Mouse (Mus musculus) intestine, embryonic 14.5 days (tissue): ENCODE data around the gene Gnb2. TPM values are rescaled to one million over a fixed set of nuclear protein-coding genes. Genes with fewer than 3 reads are reported as not detected.
A peak's percentile ranks its signal among the peaks of the same experiment; 100 is the strongest.

Source experiments
- ATAC-seq: fragments of 200-750 bp; cut with Nextera tagmentation; replicated peaks from 2 replicates; pipeline ENCODE4 v1.8.0; 2017; ENCODE audit warnings: low read depth, moderate number of reproducible peaks, moderate TSS enrichment, moderate library complexity; ENCODE audit not compliant: low FRiP score, low TSS enrichment
- DNase-seq: peaks from one replicate; pipeline ENCODE4 v3.0.0-alpha.2; 2018; ENCODE audit warnings: low spot score
- H3K27ac ChIP-seq: fragments of 300-500 bp; sonication (generic); 2 replicates; pipeline ENCODE4 v1.5.1; 2014; ENCODE audit warnings: low read depth, mild to moderate bottlenecking, control low read depth
- H3K27me3 ChIP-seq: fragments of 300-500 bp; sonication (generic); replicated peaks from 2 replicates; pipeline ENCODE4 v1.6.1; 2014; ENCODE audit warnings: low read length, control low read depth; ENCODE audit not compliant: control insufficient read depth, insufficient read depth
- H3K36me3 ChIP-seq: fragments of 300-500 bp; sonication (generic); 2 replicates; pipeline ENCODE4 v1.6.1; 2014; ENCODE audit warnings: low read length, control low read depth; ENCODE audit not compliant: control insufficient read depth, insufficient read depth
- H3K4me1 ChIP-seq: fragments of 300-500 bp; sonication (generic); replicated peaks from 2 replicates; pipeline ENCODE4 v1.6.1; 2014; ENCODE audit warnings: low read length, control low read depth, mixed read lengths; ENCODE audit not compliant: control insufficient read depth, insufficient read depth
- H3K4me2 ChIP-seq: fragments of 300-500 bp; sonication (generic); 2 replicates; pipeline ENCODE4 v1.6.1; 2014; ENCODE audit warnings: low read length
- H3K4me3 ChIP-seq: fragments of 300-500 bp; sonication (generic); 2 replicates; pipeline ENCODE4 v1.5.1; 2014; ENCODE audit warnings: low read depth, low read length, control low read depth, mixed read lengths
- H3K9ac ChIP-seq: fragments of 300-500 bp; sonication (generic); 2 replicates; pipeline ENCODE4 v1.6.1; 2014; ENCODE audit warnings: mild to moderate bottlenecking, low read length
- H3K9me3 ChIP-seq: fragments of 300-500 bp; sonication (generic); 2 replicates; pipeline ENCODE4 v1.6.1; 2016; ENCODE audit warnings: low read length, control low read depth; ENCODE audit not compliant: control insufficient read depth
- WGBS: fragments of 180-500 bp; shearing (Covaris S2); extraction: QIAGEN DNeasy Blood & Tissue Kit; methylation state at CpG from one replicate; pipeline ENCODE4 v1.1.7; 2014; 5-methylcytosine and 5-hydroxymethylcytosine counted together
- polyA plus RNA-seq: library from polyadenylated mRNA; unstranded; fragments of >200 nt; fragmentation: Nextera tagmentation; extraction: Ambion mirVana; gene quantifications from 2 replicates; pipeline ENCODE4 v1.2.1, GENCODE M21; 2014

The Gnb2 gene
- polyA plus RNA-seq, 1 experiment from 2014 or later: 430 TPM

GRCm38 (mm10) chr5:137519691-137520550 lies 13.4 kb downstream of the Gnb2 start:
- no peak for DNase-seq
- no peak for ATAC-seq
- WGBS: 89% methylated on average over 27 of the region's 27 CpGs

DNA sequence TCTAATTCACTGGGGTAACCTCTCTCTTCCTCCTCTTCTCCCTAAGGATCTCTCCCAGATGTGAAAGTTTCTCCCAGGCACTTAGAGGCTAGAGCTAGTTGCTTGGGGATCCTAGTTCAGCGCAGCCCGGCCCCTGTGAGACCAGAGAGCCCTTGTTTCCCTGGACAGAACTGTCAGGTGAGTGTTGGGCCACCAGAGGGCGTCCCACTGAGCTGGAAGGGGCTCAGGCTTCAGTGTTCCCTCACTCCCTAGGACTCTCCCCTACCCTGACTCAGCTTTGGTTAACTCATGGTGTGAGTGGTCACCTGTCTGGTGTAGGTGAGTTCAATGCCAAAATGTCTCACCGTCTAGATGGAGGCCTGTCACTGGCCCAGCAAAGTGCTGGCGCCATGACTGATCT lies 14.9 kb downstream of the Gnb2 start, which contains the start of gene Gigyf1:
TSS of gene Gigyf1 (plus strand) at position 113 of the 400 bp plus-strand sequence.
- WGBS: 75% methylated on average over 5 of the region's 5 CpGs
- Histone ChIP-seq H3K27ac (no peak within 1 kb of the TSS), H3K9me3 (no peaks in the 10 kb centered on the region), H3K4me3 (no peak within 1 kb of the TSS), H3K27me3 (no peaks in the 10 kb centered on the region), H3K4me1 (no peaks in the 10 kb centered on the region; the same call in 1 of the 2 replicates), H3K36me3 (peaks cover 62% of the 10 kb centered on the region), H3K4me2 (no peak within 1 kb of the TSS), H3K9ac (no peak within 1 kb of the TSS)
- DNase-seq: no peak
- no peak for ATAC-seq

More at GRCm38 (mm10) chr5:137519691-137520550, 13.4 kb downstream of the Gnb2 start:
- H3K27ac ChIP-seq: no peak overlapping the region
- H3K9ac ChIP-seq: no peak overlapping the region
- no peaks in the 10 kb centered on the region for H3K27me3 ChIP-seq
- no peaks in the 10 kb centered on the region for H3K4me1 ChIP-seq
- H3K36me3 ChIP-seq: peaks cover 77% of the 10 kb centered on the region
- H3K4me2 ChIP-seq: no peak overlapping the region
- H3K9me3 ChIP-seq: no peaks in the 10 kb centered on the region
- no peak overlapping the region for H3K4me3 ChIP-seq

DNA sequence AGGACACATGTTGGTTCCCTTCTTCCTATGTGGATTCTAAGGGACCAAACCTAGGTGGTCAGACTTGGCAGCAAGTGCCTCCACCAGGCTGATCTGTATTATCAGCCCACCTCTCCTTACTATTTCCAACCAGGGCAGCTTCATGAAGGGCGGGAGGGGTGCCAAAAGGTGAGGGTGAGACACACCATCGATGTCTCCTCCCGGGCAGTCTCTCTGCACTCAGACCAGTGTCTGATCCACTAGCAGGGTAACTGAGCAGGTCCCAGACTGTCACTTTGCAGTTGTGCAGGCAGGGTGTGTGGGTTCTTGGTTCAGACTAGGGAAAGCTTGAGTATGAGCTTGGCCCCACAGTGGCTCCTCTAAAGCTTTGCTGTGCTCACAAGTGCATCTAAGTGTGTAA lies 18.5 kb downstream of the Gnb2 start:
- ATAC-seq (no peak), DNase-seq (no peak)
- Histone ChIP-seq H3K9ac (no peak overlapping the region), H3K9me3 (no peaks in the 10 kb centered on the region), H3K4me3 (no peak overlapping the region), H3K27me3 (no peaks in the 10 kb centered on the region), H3K4me2 (no peak overlapping the region), H3K27ac (no peak overlapping the region), H3K36me3 (peaks cover 26% of the 10 kb centered on the region), H3K4me1 (peaks cover 20% of the 10 kb centered on the region)
- WGBS: 94% methylated on average over 3 of the region's 3 CpGs

DNA sequence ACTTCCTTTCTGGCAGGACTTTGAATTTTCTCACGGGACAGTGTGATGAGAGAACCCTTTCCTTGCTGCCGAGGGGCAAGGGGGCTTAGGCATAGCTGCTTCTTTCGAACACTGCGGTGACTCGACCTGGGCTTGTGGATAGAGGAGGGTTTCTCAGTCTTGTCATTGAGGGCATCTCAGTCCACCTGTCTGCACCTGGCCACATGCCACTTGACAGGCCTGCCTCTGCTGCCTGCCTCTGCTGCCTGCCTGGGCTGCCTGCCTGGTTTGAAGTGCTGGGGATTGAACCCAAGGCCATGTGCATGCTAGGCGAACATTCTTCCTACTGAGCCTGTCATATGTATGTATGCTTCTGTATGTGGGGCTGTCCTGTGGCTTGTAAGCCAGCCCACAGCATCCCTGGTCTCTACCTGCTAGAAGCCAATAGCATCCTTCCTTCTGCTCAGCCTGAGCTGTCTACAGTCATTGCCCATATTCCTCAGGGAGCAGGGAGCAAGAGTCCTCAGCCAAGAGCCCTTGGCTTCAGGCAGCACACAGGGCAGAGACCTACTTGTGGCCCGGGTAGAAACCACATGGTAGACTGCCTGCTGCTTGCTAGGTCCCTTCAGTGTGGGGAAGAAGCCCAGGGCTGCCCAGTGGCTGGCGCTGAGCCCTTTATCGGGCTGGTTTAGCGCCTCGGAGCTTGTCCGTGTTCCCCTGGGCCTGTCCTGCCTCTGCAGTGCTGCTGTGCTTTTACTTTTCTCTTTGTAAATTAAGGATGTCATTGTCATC lies 19.2 kb downstream of the Gnb2 start:
- WGBS: 84% methylated on average over 12 of the region's 12 CpGs

DNA sequence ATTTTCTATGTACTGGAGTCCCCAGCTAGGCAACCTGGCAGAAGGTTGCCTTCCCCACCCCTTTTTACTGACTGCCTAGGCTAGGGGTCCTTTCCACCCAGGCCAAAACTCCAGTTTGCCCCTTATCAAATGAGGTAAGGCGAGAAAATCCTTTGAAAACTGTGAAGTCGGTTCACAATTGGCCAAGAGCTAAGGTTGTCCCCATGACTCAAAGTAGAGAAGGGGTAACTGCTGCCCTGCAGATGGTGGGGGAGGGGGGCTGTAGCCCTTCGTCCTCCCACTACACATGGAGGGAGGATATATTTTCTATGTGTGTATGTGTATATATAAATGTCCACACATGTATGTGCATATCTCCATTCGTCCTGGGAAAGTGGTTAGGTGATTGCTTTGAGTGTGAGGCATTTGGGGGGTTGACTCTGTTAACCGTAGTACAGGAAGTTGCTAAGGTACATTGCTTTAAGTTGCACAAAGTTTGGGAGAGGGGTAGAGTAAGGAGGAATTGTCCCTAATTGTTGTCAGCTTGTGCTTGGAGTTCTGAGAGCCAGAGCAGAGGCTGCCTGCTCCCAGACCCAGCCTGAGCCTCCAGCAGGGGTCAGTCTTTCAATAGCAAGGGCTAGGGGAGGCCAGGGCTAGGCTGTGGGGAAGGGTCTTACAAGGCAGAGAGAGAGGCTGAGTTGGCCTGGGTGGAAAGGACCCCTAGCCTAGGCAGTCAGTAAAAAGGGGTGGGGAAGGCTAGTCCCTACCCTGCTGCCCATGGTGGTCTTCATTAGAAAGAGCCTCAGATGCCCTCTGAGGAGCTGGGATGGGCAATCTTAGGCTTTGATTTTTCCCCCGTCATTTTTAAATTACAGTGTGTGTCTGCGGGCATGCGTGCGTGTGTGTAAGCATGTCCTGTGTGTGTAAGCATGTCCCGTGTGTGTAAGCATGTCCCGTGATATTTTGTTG lies 20.2 kb downstream of the Gnb2 start:
- ATAC-seq: no peak
- H3K9me3 ChIP-seq: no peaks in the 10 kb centered on the region
- no peak overlapping the region for H3K4me2 ChIP-seq

More for the DNA sequence above, 19.2 kb downstream of the Gnb2 start:
- no peak for ATAC-seq
- no peak for DNase-seq
- H3K36me3 ChIP-seq: peaks cover 19% of the 10 kb centered on the region
- H3K9ac ChIP-seq: no peak overlapping the region
- no peak overlapping the region for H3K4me2 ChIP-seq
- no peaks in the 10 kb centered on the region for H3K27me3 ChIP-seq
- H3K27ac ChIP-seq: no peak overlapping the region
- H3K4me1 ChIP-seq: peaks cover 20% of the 10 kb centered on the region
- no peaks in the 10 kb centered on the region for H3K9me3 ChIP-seq
- H3K4me3 ChIP-seq: no peak overlapping the region

GRCm38 (mm10) chr5:137511706-137512105 lies 21.6 kb downstream of the Gnb2 start:
- H3K9me3 ChIP-seq: no peaks in the 10 kb centered on the region
- DNase-seq (no peak), ATAC-seq (no peak)
- peak overlapping the region; percentile 72 for H3K4me2 ChIP-seq
- no peaks in the 10 kb centered on the region for H3K36me3 ChIP-seq
- 49% methylated on average over 3 of the region's 3 CpGs for WGBS
- H3K4me3 ChIP-seq: peak overlapping the region; percentile 96
- H3K27ac ChIP-seq: no peak overlapping the region
- H3K9ac ChIP-seq: peak overlapping the region; percentile 97; the same call in 1 of the 2 replicates
- no peaks in the 10 kb centered on the region for H3K27me3 ChIP-seq
- H3K4me1 ChIP-seq: peaks cover 20% of the 10 kb centered on the region

More for the DNA sequence above, 20.2 kb downstream of the Gnb2 start:
- H3K4me1 ChIP-seq: peaks cover 20% of the 10 kb centered on the region
- WGBS: 78% methylated on average over 11 of the region's 11 CpGs
- H3K36me3 ChIP-seq: peaks cover 10% of the 10 kb centered on the region; the same call in 1 of the 2 replicates
- no peaks in the 10 kb centered on the region for H3K27me3 ChIP-seq
- no peak overlapping the region for H3K27ac ChIP-seq
- DNase-seq: no peak
- H3K9ac ChIP-seq: no peak overlapping the region
- no peak overlapping the region for H3K4me3 ChIP-seq

- H3K27me3 ChIP-seq: no peaks in the 10 kb centered on the region
Measured at GRCm38 (mm10) chr5:137510573-137511390, 22.5 kb downstream of the Gnb2 start.

More at GRCm38 (mm10) chr5:137510573-137511390, 22.5 kb downstream of the Gnb2 start:
- no peaks in the 10 kb centered on the region for H3K9me3 ChIP-seq
- peak overlapping the region; percentile 97 for H3K9ac ChIP-seq
- peak overlapping the region; percentile 72 for H3K4me2 ChIP-seq
- H3K27ac ChIP-seq: peak overlapping the region; percentile 83
- H3K4me1 ChIP-seq: peaks cover 20% of the 10 kb centered on the region
- H3K36me3 ChIP-seq: no peaks in the 10 kb centered on the region
- 1% methylated on average over 56 of the region's 83 CpGs for WGBS
- peak overlapping the region; percentile 96 for H3K4me3 ChIP-seq
- DNase-seq: no peak
- ATAC-seq: peak; percentile 41; the same call in 1 of the 2 replicates
